Mouse (Mus musculus) liver, adult 2 months (tissue): ENCODE measurements at regions not wholly inside any gene's neighbourhood (a gene's known extent, or its start where the extent isn't known, plus 50 kb on each side); places are given as distances from the start of the nearest gene placed in this dataset.
"Not testable (repeated sequence)": the region's sequence is repeated elsewhere in the genome, so short reads cannot be mapped to it uniquely, and the experiment has no call there.

Experiments
- DNase-seq: peaks from one replicate; pipeline ENCODE4 v3.0.0-alpha.2; 2011; ENCODE audit warnings: low read depth, low spot score; ENCODE audit errors: extremely low read depth
- H3K27ac ChIP-seq: fragments of 200-500 bp; replicated peaks from 2 replicates; pipeline ENCODE4 v1.5.1; 2012; ENCODE audit warnings: low read depth, mild to moderate bottlenecking, control low read depth, inconsistent platforms, low read length; ENCODE audit not compliant: insufficient read depth
- H3K27me3 ChIP-seq: fragments of 200-500 bp; 2 replicates; pipeline ENCODE4 v1.6.1; 2012; ENCODE audit warnings: mild to moderate bottlenecking, moderate library complexity, low read length, inconsistent platforms; ENCODE audit not compliant: control insufficient read depth, insufficient read depth
- H3K36me3 ChIP-seq: fragments of 200-500 bp; 2 replicates; pipeline ENCODE4 v1.6.1; 2012; ENCODE audit warnings: low read length, inconsistent platforms; ENCODE audit not compliant: control insufficient read depth, insufficient read depth
- H3K4me1 ChIP-seq: fragments of 200-500 bp; 2 replicates; pipeline ENCODE4 v1.6.1; 2011; ENCODE audit warnings: low read length; ENCODE audit not compliant: control insufficient read depth, insufficient read depth
- H3K4me3 ChIP-seq: fragments of 200-500 bp; 2 replicates; pipeline ENCODE4 v1.5.1; 2011; ENCODE audit warnings: low read depth, mild to moderate bottlenecking, control low read depth, low read length, moderate library complexity; ENCODE audit not compliant: insufficient read depth
- H3K79me2 ChIP-seq: fragments of 200-500 bp; 2 replicates; pipeline ENCODE4 v1.6.1; 2012; ENCODE audit warnings: inconsistent platforms, mild to moderate bottlenecking, low read length, moderate library complexity; ENCODE audit not compliant: control insufficient read depth, insufficient read depth
- H3K9ac ChIP-seq: fragments of 200-500 bp; 2 replicates; pipeline ENCODE4 v1.6.1; 2012; ENCODE audit warnings: low read depth, mild to moderate bottlenecking, control low read depth, inconsistent platforms, low read length
- CTCF ChIP-seq: fragments of 200-500 bp; IDR thresholded peaks from 2 replicates; pipeline ENCODE4 v1.5.1; 2011; ENCODE audit warnings: low read depth, low read length, control low read depth
- POLR2A ChIP-seq: fragments of 200-500 bp; IDR thresholded peaks from 2 replicates; pipeline ENCODE4 v1.6.1; 2011; ENCODE audit warnings: low read length, control low read depth; ENCODE audit not compliant: insufficient read depth; ENCODE audit errors: extremely low read depth
- WGBS: fragments of 180-500 bp; shearing (Covaris S2); methylation state at CpG from one replicate; pipeline ENCODE4 v1.1.7; 2018; 5-methylcytosine and 5-hydroxymethylcytosine counted together

DNA sequence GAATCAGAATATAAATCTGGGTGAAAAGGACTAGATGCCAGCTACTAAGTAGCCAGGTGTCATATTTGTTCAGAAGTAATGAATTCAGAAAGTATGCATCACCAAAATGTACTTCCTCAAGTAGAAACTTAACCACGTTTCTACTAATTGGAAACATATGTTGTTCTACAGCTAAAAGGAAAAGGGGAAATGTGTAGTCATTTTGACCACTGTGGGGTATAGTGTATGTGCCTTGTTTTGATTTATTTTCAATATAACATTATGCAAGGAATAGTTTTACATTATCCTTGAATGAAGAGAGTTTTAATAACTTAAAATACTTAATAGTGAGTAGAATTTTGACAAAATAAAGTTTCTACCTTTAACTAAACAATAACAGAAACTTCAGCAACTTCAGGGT is 257.7 kb downstream of the Plod2 start:
- Histone ChIP-seq H3K9ac (no peak overlapping the region), H3K36me3 (no peaks in the 10 kb centered on the region), H3K27ac (no peak overlapping the region), H3K4me1 (no peaks in the 10 kb centered on the region), H3K4me3 (no peak overlapping the region), H3K79me2 (no peaks in the 10 kb centered on the region), H3K27me3 (no peaks in the 10 kb centered on the region)
- WGBS = 42% methylated on average over 1 of the region's 1 CpGs
- no peak for TF ChIP-seq CTCF
- TF ChIP-seq POLR2A = no peak
- DNase-seq = no peak

DNA sequence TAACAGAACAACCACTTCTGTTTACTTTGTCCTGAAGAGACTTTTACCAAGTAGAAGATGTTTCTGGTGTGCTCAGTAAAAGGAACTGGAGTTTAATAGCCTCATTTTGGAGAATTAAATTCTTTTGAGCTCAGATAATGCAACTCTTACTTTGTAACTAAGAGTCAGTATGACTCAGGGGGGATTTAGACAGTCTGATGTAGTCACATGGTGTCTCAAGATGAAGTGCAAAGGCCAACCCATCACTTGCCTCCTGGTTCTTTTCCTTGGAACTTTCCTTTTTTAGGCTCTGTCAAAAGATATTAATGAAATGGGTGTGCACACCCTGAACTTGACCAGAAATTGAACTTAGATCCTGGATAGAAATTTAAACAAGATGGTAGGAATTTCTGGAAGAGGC is 267.4 kb downstream of the Plod2 start:
- Histone ChIP-seq H3K27ac (no peak overlapping the region), H3K79me2 (no peaks in the 10 kb centered on the region), H3K27me3 (no peaks in the 10 kb centered on the region), H3K9ac (no peak overlapping the region), H3K36me3 (no peaks in the 10 kb centered on the region), H3K4me3 (no peak overlapping the region), H3K4me1 (no peaks in the 10 kb centered on the region)
- TF ChIP-seq CTCF = no peak
- TF ChIP-seq POLR2A = no peak
- no peak for DNase-seq

DNA sequence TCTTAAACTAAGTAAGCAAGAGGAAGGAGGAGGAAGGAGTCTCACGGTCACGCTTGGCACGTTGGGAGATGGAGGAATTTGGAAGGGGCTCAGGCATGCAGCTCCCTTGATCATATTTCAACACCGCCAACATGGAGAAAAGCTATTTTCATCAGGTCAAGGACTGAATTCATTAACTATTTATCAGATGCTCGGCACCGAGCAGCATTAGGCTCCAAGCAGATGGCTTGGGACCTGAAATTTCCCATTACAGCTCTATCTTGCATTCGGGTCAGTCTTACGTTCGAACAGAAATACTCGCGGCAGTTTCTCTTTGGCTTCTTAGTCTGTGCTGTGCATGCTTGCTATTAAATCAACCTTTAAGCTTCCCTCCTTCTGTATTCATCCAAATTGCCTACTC is 278.7 kb downstream of the Plod2 start:
- H3K4me1 ChIP-seq = no peaks in the 10 kb centered on the region
- H3K27ac ChIP-seq = no peak overlapping the region
- no peak for DNase-seq
- H3K9ac ChIP-seq = no peak overlapping the region
- H3K79me2 ChIP-seq = no peaks in the 10 kb centered on the region
- no peaks in the 10 kb centered on the region for H3K36me3 ChIP-seq
- H3K4me3 ChIP-seq = no peak overlapping the region
- H3K27me3 ChIP-seq = no peaks in the 10 kb centered on the region
- WGBS = 85% methylated on average over 11 of the region's 11 CpGs
- TF ChIP-seq CTCF (no peak), POLR2A (no peak)

DNA sequence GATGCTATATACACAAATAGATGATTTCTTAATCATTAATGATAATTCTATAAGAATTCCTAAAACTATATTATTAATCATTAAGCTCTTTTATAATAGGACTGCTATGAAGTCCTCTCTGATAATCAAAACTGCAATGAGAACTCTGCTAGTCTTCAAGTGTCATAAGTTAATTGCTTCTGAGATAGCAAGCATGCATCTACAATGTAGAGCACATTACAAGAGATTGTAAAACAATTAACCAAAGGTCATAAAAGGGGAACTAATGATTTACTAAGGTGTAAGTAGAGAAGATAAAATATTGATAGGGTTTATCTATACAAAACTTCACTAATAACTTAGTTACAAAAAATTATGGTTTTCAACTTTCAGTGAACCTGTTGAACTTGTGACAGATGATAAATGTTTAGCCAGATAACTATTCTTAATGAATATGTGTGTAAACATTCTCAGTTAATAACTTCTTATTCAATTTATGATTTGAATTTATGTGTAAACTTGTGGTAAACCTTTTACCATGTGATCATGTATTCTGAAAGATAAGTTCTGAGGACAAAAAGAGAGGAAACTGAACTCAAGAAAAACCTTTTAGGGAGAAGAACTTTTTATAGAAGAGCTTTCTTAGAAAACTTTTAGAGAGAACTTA is 284.8 kb downstream of the Plod2 start:
- TF ChIP-seq CTCF (no peak), POLR2A (no peak)
- Histone ChIP-seq H3K27ac (no peak overlapping the region), H3K79me2 (no peaks in the 10 kb centered on the region), H3K36me3 (no peaks in the 10 kb centered on the region), H3K27me3 (no peaks in the 10 kb centered on the region), H3K4me3 (no peak overlapping the region), H3K4me1 (no peaks in the 10 kb centered on the region), H3K9ac (no peak overlapping the region)
- no peak for DNase-seq

DNA sequence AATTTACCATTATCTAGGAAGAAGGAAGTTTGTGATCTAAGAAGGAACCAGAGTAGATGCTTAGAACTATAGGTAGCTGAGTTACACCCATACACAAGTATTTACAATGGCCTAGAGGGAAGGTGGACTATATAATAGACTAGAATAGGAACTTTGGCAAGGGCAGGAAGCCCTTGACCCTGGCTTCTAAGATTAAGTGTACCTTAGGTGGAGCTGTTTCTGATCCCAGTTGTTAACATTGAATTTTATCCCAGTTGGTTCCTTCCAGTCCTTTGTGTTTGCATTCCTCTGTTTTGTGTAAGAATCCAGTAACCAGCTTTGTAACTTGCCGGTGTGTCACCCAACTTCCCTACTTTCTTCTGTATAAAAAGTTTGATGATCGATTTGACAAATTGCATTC is 294.1 kb downstream of the Plod2 start:
- not testable (repeated sequence) for H3K4me1 ChIP-seq, H3K79me2 ChIP-seq, DNase-seq, H3K27ac ChIP-seq, H3K4me3 ChIP-seq, H3K27me3 ChIP-seq, H3K36me3 ChIP-seq, H3K9ac ChIP-seq
- 83% methylated on average over 2 of the region's 2 CpGs for WGBS

DNA sequence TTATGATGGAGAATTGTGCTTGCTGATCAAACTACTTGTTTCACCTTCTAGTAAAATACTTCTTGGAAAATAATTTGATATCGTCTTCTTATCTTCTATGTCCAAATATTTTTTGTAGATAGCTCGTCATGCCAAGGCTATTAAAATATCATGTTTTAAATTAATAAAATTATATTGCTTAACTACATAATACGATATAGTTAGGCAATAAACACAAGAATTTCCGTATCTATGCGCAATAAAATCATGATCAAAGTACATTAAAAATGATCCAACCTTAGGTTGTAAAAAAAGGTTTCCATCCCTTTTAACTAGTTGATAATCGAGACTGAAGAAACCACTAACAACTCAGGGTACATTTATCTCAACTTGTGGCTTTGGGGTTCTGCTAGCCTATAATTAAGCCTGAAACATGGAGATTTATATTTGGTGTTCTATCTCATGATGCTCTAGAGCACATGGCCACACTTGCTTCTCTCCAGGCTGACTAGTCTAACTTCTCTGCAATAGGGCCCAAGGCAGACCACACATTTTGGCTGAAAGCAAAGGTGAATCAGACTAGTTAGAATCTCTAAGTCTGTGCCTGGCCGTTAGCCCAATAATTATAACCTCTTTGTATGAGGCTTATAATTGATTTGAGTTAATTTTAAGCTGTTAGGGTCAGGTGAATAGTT is 314.5 kb downstream of the Plod2 start:
- H3K36me3 ChIP-seq = no peaks in the 10 kb centered on the region
- H3K9ac ChIP-seq = no peak overlapping the region
- no peaks in the 10 kb centered on the region for H3K27me3 ChIP-seq
- DNase-seq = no peak
- no peaks in the 10 kb centered on the region for H3K4me1 ChIP-seq
- WGBS = 78% methylated on average over 7 of the region's 7 CpGs
- TF ChIP-seq POLR2A = no peak
- no peak for TF ChIP-seq CTCF
- H3K79me2 ChIP-seq = no peaks in the 10 kb centered on the region
- H3K27ac ChIP-seq = no peak overlapping the region
- no peak overlapping the region for H3K4me3 ChIP-seq
